In genomic region chrX:68678815-68679486, GRCm38 (mm10) we compare ENCODE assay signal across 8 mouse cellular contexts. TPM values are rescaled to one million over a fixed set of nuclear protein-coding genes. Genes with fewer than 3 reads are reported as not detected.
DNase-seq lines count a peak whose midpoint lies in the region; ATAC-seq and TF ChIP-seq lines count a peak whose summit lies in the region.

No protein-coding gene starts in this region.

- ATAC-seq in forebrain, embryonic 15.5 days (replicated peaks), result peak; percentile 74
- peak; percentile 66 for ATAC-seq in lung, postnatal 0 days

- no peak for TF ChIP-seq POLR2A in kidney, adult 2 months (IDR thresholded peaks at IDR 0.05; ENCODE audit: low read depth, low read length)

- 33% methylated on average over 45 of the region's 67 CpGs for WGBS in forebrain, embryonic 15.5 days
- WGBS in kidney, adult 2 months, result under 1% methylated on average over 46 of the region's 67 CpGs
- 11% methylated on average over 43 of the region's 67 CpGs for WGBS in lung, postnatal 0 days

- H3K9ac ChIP-seq in forebrain, embryonic 15.5 days (replicated peaks), result peak overlapping the region; percentile 73
- H3K9ac ChIP-seq in lung, postnatal 0 days (replicated peaks; ENCODE audit: low read depth), result peak overlapping the region; percentile 64

- H3K79me2 ChIP-seq in C2C12 (ENCODE audit: control insufficient read depth, insufficient read depth), result peaks cover 53% of the 10 kb centered on the region

- H3K79me3 ChIP-seq in C2C12 (ENCODE audit: low read depth), result peaks cover 46% of the 10 kb centered on the region

- DNase-seq in gastrocnemius, adult 2 months, result peak; percentile 41
- DNase-seq in gastrocnemius, adult 8-10 months (ENCODE audit: low spot score in 2 of 2), result no peak
- DNase-seq in adrenal gland, postnatal 36 days, result peak; percentile 36 to 53
- peak; percentile 39 for DNase-seq in kidney, adult 2 months
- DNase-seq in lung, postnatal 0 days (ENCODE audit: low spot score), result peak; percentile 36
- peak; percentile 23 for DNase-seq in splenic B cell, adult 2 months (ENCODE audit: low read depth, low spot score)

- H3K9me3 ChIP-seq in forebrain, embryonic 15.5 days, result no peaks in the 10 kb centered on the region
- no peaks in the 10 kb centered on the region for H3K9me3 ChIP-seq in lung, postnatal 0 days (ENCODE audit: low read length)

- peak overlapping the region; percentile 44 for H3K4me2 ChIP-seq in forebrain, embryonic 15.5 days (replicated peaks)
- peak overlapping the region; percentile 52 for H3K4me2 ChIP-seq in lung, postnatal 0 days (replicated peaks; ENCODE audit: low read depth, low read length)

- no peaks in the 10 kb centered on the region for H3K36me3 ChIP-seq in C2C12 (ENCODE audit: control insufficient read depth, insufficient read depth)
- H3K36me3 ChIP-seq in forebrain, embryonic 15.5 days, result no peaks in the 10 kb centered on the region
- no peaks in the 10 kb centered on the region for H3K36me3 ChIP-seq in kidney, adult 2 months (ENCODE audit: control insufficient read depth, insufficient read depth, low read length)
- no peaks in the 10 kb centered on the region for H3K36me3 ChIP-seq in lung, postnatal 0 days (ENCODE audit: insufficient read depth, low read length)
- H3K36me3 ChIP-seq in splenic B cell, adult 2 months (ENCODE audit: control insufficient read depth, insufficient read depth, low read length, poor library complexity, severe bottlenecking), result no peaks in the 10 kb centered on the region

- H3K4me1 ChIP-seq in forebrain, embryonic 15.5 days, result no peaks in the 10 kb centered on the region
- H3K4me1 ChIP-seq in kidney, adult 2 months (ENCODE audit: control insufficient read depth, insufficient read depth, low read length), result no peaks in the 10 kb centered on the region
- no peaks in the 10 kb centered on the region for H3K4me1 ChIP-seq in lung, postnatal 0 days (ENCODE audit: insufficient read depth, low read depth, low read length)

- H3K4me3 ChIP-seq in gastrocnemius, adult 2 months, result peak overlapping the region; percentile 79
- H3K4me3 ChIP-seq in C2C12 (ENCODE audit: insufficient read depth, poor library complexity, severe bottlenecking), result peak overlapping the region; percentile 56
- H3K4me3 ChIP-seq in forebrain, embryonic 15.5 days, result peak overlapping the region; percentile 76
- peak overlapping the region; percentile 98 for H3K4me3 ChIP-seq in kidney, adult 2 months (ENCODE audit: insufficient read depth, low read depth, low read length)
- H3K4me3 ChIP-seq in lung, postnatal 0 days (ENCODE audit: low read depth, low read length), result peak overlapping the region; percentile 69

- peak overlapping the region; percentile 93 for H3ac ChIP-seq in C2C12 (ENCODE audit: control insufficient read depth, insufficient read length, low read depth)

- TF ChIP-seq CTCF in gastrocnemius, adult 2 months (IDR thresholded peaks at IDR 0.05), result no peak
- no peak for TF ChIP-seq CTCF in C2C12 (IDR thresholded peaks at IDR 0.05; ENCODE audit: control insufficient read depth, insufficient read depth, insufficient read length)
- no peak for TF ChIP-seq CTCF in kidney, adult 2 months (conservative IDR thresholded peaks at IDR 0.05; ENCODE audit: insufficient read depth, insufficient read length, low read depth, low read length)
- no peak for TF ChIP-seq CTCF in lung, postnatal 0 days (IDR thresholded peaks at IDR 0.05)

- intact Hi-C loops in gastrocnemius, adult 2 months (cut with DNase I), result no loop called here

- peak overlapping the region; percentile 92 for H3K27ac ChIP-seq in gastrocnemius, adult 2 months
- H3K27ac ChIP-seq in forebrain, embryonic 15.5 days (replicated peaks), result peak overlapping the region; percentile 93
- peak overlapping the region; percentile 45 for H3K27ac ChIP-seq in kidney, adult 2 months (ENCODE audit: insufficient read depth, low read depth, low read length)
- peak overlapping the region; percentile 89 for H3K27ac ChIP-seq in lung, postnatal 0 days (ENCODE audit: low read length)

- TF ChIP-seq EP300 in lung, postnatal 0 days (IDR thresholded peaks at IDR 0.05), result no peak

- H3K27me3 ChIP-seq in C2C12 (ENCODE audit: control insufficient read depth, insufficient read depth, insufficient read length), result no peaks in the 10 kb centered on the region
- H3K27me3 ChIP-seq in forebrain, embryonic 15.5 days, result no peaks in the 10 kb centered on the region
- H3K27me3 ChIP-seq in kidney, adult 2 months (replicated peaks; ENCODE audit: control insufficient read depth, insufficient read depth, low read length), result no peaks in the 10 kb centered on the region
- H3K27me3 ChIP-seq in lung, postnatal 0 days (replicated peaks; ENCODE audit: insufficient read depth, low read length), result no peaks in the 10 kb centered on the region
- no peaks in the 10 kb centered on the region for H3K27me3 ChIP-seq in splenic B cell, adult 2 months (ENCODE audit: control insufficient read depth, insufficient read depth, low read length, poor library complexity, severe bottlenecking)

TF ChIP-seq in C2C12, 6 proteins besides CTCF, POLR2A, EP300 and RAD21:
- TF ChIP-seq CEBPB (IDR thresholded peaks at IDR 0.05; ENCODE audit: low read depth) (no peak), FOSL1 (IDR thresholded peaks at IDR 0.05; ENCODE audit: insufficient read depth, low read length, poor library complexity, severe bottlenecking) (no peak), MYOG (IDR thresholded peaks at IDR 0.05; ENCODE audit: control insufficient read depth, extremely low read depth, insufficient read length) (no peak), MYOD1 (IDR thresholded peaks at IDR 0.05; ENCODE audit: control insufficient read depth, insufficient read length, low read depth) (no peak), USF1 (IDR thresholded peaks at IDR 0.05; ENCODE audit: low read depth) (no peak), MAX (IDR thresholded peaks at IDR 0.05) (no peak)

RNA-seq across cellular contexts. Expression of gene Fmr1, which starts 0.6 kb away (rescaled TPM):
- 1 to 10 TPM; 6.4 to 7.3 TPM for total RNA-seq in gastrocnemius, adult 2 months (2021)
- total RNA-seq in gastrocnemius, adult 8-10 months (2022), result 1 to 10 TPM; 3.9 to 9.2 (median 5.9) TPM
- polyA plus RNA-seq in C2C12 (2012; fragmentation: generic; extraction: Trizol), result 16.4 TPM
- total RNA-seq in adrenal gland, postnatal 36 days (2021), result 10 to 100 TPM; 48.3 to 49.3 TPM
- 59.8 and 62.2 TPM in 2 replicates for polyA plus RNA-seq in forebrain, embryonic 15.5 days (2015; fragmentation: Nextera tagmentation; extraction: Ambion mirVana)
- 6.1 and 7.0 TPM in 2 replicates for polyA plus RNA-seq in kidney, adult 2 months (2012; rRNA removed)
- polyA plus RNA-seq in lung, postnatal 0 days (2015; fragmentation: Nextera tagmentation; extraction: Ambion mirVana), result 24.6 and 29.3 TPM in 2 replicates

Comparison
In these comparisons a context has a peak if more than half of its experiments do, and no peak if none do; other contexts are left out.
1. DNase-seq: peak in gastrocnemius, adult 2 months (single experiment), adrenal gland, postnatal 36 days (2 of 2), kidney, adult 2 months (single experiment), lung, postnatal 0 days (single experiment) and splenic B cell, adult 2 months (single experiment); none in gastrocnemius, adult 8-10 months (0 of 2).
2. Peak in every context shown above with its lines, with median percentiles within 50 percentile points of each other: H3K27ac ChIP-seq and H3K4me3 ChIP-seq.